Mouse (Mus musculus): ENCODE measurements at regions not wholly inside any gene's neighbourhood (a gene's known extent, or its start where the extent isn't known, plus 50 kb on each side); places are given as distances from the start of the nearest gene placed in this dataset.
"Not testable (repeated sequence)": the region's sequence is repeated elsewhere in the genome, so short reads cannot be mapped to it uniquely, and the experiment has no call there.

DNA sequence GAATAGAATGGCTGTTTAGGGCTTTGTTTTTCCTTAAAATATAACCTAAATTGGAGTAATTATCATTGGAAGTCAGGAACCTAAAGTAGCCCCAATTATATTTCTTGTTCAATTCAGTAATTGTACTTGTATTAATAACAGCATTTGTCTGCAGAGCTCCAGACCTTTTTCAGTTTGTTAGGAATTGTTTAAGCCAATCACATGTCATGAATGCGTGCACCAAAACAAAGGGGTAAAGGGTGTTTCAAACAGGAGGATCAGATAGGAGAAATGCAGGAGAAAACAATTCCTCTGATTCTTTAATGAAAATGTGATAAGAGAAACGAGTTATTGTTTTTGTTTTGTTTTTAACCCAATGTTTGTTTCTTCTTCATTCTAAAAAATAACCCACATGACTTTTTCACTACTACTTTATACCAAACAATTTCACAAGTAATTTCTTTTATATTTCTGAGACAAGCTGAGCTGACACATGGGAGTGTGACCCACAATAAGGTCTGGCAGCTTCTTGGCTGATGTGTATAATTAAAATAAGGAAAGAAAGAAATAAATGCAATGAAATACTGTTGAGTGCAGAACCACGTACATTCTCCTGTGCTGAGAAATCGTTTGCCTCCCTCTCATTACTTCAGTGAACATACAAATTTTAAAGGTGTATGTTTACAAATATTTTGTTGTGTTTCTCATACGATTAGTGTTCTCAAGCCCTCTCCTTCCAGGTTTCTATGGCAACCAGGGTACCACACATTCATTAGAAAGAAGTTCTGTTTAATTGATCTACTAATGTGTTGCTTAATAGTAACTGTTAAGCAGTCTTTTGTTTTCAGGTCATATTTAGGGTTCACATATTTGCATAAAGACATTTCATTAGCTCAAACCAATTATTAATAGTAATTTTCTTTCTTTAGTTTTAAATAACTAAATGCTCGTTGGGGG, 397.7 kb downstream of the Isl1 start:
- no peak for DNase-seq (ENCODE audit: low spot score in 2 of 2)
- intact Hi-C loops (cut with DNase I) = no loop called here

DNA sequence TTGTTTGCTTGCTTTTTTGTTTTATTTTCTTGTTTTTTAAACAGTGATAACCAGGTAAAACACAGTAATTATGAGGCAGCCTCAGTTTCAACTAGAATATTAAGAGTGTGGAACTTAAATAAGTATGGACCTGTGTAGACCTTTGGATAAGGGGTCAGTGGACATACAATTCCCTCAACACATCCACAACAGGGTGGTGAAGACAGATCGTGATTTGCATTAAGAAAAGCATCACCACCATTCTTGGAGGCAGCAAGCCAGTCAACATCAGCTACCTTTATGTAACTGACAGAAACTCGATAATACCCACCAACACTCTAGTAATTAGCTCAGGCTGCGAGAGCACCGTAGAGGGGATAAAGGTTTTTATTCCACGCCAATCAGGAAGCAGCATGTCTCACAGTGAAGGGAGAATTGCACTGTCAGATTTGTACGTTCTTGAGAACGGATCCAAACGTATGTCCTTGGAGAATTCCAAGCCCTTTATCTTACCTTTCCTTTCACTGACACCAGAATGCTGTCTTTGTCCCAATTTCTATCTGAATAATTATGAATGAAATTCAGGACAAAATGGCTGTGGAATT, 398.5 kb downstream of the Isl1 start:
- no peak for DNase-seq (ENCODE audit: low spot score in 2 of 2)
- intact Hi-C loops (cut with DNase I) = no loop called here

DNA sequence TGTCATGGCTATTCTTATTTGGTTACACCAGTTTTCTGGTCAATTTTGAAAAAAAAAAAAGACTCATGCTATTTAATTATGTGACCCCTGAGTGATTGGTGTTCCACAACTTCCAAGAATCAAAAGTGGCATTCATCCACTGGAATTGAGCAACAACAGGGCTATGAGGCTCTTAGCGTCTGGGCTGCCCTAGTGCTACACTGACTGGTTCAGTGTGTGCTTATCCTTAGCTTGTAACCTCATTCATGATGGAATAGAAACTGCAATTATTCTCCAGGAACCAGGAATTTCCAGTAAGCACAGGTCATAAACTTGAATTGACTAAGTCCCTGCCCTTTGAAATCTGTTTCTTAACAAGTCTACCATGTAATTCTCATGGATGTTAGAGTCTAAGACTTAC, 428.9 kb downstream of the Isl1 start:
- no peak for DNase-seq (ENCODE audit: low spot score in 2 of 2)
- intact Hi-C loops (cut with DNase I) = no loop called here

DNA sequence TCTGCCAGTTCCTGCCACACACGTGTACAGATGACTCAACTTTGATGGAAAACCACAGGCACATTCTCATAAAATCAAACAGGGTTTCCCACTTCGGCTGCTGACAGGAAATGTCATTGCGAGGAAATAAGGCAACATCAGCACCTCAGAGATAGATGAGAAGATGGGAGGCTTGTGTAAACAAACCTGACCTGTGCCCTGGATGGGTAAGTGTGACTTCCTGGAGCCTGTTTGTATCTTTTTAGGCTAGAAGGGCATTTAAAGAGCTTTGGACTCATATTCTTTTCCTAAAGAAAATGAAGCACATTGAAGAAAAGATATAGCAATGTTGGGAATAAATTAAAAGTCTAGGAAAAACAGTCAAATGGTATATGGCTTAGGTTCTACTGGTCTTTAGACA, 449.0 kb downstream of the Isl1 start:
- intact Hi-C loops (cut with DNase I) = no loop called here
- no peak for DNase-seq (ENCODE audit: low spot score in 2 of 2)

DNA sequence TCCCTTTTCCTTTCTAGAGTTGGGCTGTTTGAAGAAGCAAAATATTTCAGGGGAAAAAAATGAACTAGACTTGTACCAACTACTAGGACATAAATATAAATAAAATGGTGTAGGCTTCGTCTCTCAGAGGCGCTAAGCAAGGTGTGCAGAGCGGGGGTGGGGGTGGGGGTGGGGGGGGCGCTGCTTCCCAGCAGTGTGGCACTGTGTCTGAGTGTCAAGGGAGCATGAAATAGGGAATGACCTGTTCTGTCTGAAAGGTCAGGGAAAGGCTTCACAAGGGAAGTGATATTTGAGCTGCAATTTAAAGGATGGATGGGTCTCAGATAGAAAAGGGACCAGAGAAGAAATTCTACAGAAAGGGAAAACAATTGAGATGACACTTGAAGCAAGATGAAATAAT, 452.9 kb downstream of the Isl1 start:
- intact Hi-C loops (cut with DNase I) = no loop called here
- DNase-seq (ENCODE audit: low spot score in 2 of 2) = no peak

DNA sequence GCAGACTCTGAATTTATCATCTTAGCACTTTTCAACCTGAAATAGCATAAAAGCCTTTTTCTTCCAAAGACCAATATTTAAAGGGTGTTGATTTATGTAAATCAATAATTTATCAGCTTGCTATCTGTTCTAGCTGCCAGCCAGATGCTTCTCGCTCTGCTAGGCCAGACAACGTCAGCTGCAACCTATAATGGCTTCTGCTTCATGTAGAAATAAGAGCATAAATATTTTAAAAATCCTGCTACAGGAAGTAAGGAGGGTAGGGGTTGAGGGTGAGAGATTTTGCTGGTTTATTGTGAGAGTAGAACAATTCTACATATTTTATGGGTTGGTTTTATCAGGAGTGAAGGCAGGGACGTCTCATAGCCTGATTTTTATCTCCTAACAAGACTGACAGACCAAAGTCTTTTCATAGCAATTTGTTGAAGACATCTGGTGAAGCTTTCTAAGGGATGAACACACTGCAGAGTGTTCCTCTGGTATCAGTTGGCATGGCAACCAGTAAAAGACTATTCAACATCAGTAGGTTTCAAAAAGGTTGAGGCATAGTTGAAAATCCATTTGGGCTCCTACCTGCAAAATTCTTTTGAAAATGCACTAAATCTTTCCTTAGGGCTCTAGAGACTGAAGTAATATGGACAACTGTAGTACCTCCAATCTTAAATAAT, 456.7 kb downstream of the Isl1 start:
- DNase-seq (ENCODE audit: low spot score in 2 of 2) = peak; percentile 2 to 18
- intact Hi-C loops (cut with DNase I) = no loop called here

DNA sequence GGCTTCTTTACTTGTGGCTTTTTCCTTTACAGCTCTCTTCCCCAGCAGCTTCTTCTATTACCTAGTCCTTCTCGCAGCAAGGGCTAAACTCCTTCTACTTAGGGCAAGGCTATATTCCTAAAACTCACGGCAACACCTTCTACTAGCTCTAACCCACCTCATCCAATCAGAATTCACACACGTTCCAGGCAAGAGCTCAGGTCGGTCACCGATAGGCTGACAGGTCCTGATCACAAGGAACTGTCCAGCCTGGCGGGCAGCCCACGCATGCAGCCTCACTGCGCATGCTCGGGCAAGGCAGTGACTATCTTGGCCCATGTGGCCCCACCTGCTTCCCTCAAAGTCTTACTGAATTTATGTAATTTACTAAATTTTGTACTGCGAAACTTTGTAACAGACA, 466.4 kb downstream of the Isl1 start:
- DNase-seq (ENCODE audit: low spot score in 2 of 2) = no peak
- intact Hi-C loops (cut with DNase I) = no loop called here

DNA sequence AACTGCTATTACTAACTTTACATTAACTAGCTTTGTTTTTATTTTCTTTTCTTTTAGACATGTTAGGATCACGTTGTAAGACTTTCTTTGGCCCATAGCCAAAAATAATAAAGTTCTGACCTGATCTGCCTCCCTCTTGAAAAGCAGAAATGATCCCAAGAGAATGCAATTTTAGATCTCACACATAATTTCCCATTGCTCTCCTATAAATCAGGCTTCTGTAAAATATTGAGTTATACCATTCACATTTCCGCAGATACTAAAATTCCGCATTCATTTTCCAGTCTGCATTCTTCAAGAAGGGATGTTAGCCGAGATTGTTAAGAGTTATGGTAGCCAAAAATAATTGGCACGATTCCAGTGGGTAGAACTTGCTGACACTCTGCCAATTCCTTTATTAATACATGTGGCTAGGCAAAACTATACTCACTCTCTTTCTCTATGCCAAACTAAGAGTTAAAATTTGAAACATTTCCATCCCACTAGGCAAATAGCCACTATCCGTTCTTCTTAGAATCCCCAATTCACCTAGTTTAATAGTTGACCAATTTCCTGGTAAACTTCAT, 473.2 kb downstream of the Isl1 start:
- intact Hi-C loops (cut with DNase I) = no loop called here

DNA sequence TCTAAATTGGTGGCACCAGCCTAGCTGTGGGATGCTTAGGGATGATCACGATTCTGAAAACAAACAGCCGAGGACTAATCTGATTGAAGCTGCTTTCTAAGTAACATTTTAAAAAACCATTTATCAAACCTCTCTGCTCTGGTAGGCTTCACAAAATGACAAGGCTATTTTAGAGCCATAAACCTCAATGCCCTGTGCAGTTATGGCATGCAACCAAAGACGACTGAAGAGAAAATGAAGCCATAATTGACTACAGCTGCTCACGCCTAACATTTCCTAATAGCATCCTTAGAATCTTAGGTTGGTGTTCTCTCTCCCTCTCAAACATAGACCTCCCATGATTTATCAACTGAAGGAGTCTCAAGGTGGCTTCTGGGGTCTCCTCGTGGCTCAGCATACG, 484.3 kb downstream of the Isl1 start:
- intact Hi-C loops (cut with DNase I) = no loop called here

More for the DNA sequence above, 473.2 kb downstream of the Isl1 start:
- DNase-seq (ENCODE audit: low spot score in 2 of 2) = no peak

DNA sequence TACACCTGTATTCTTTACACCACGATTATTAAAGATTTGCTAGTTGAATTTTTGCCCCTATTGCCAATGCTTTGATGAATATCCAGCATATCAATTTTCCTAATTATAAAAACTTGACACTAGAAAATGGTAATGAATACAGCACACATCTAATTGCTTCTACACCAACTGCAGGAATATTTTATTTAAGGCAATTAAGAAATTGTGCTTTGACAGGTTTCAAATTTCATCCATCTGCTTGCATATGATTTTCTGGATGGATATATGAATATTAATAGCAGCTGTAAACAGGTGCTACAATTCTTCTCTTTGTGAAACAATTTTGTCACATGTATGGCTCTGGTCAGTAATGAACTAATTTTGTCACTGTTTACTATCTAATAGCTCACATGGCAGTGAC, 487.0 kb downstream of the Isl1 start:
- intact Hi-C loops (cut with DNase I) = no loop called here
- no peak for DNase-seq (ENCODE audit: low spot score in 2 of 2)

More for the DNA sequence above, 484.3 kb downstream of the Isl1 start:
- no peak for DNase-seq (ENCODE audit: low spot score in 2 of 2)

DNA sequence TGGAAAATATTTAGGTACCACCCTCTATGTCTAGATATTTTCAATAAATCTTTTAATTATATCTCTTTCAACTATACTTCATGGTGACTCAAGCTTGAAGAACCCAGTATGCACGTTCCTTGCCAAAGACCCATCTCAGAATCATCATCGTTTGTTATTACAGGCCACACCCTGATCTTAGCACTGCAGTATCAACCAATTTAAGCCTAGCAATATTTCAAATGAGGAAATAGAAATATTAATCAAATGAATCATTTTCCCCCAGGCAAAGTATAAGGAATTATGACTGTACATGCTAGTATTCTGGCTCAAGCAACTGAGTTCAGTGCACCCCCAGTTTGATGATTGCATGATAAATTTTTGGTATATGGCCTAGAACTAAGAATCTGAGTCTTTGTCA, 495.3 kb downstream of the Isl1 start:
- intact Hi-C loops (cut with DNase I) = no loop called here
- DNase-seq (ENCODE audit: low spot score in 2 of 2) = no peak

DNA sequence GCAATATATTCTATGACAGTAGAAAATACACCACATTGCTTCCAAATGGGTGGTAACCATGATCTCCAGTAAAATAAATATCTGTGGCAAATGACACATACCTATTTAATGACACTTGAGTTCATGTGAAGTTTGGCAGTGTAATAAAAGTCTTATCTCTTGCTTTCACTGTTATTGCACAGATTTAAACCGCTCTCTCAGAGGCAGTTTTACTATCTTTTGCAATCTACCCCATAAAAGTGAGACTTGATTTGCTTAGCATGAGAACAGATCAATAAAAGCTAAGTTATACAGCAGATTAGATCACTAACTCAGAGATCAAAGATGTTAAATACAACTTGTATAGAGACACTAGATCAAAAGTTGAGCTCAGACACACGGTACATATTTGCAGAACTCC, 510.2 kb downstream of the Isl1 start:
- intact Hi-C loops (cut with DNase I) = no loop called here
- no peak for DNase-seq (ENCODE audit: low spot score in 2 of 2)

DNA sequence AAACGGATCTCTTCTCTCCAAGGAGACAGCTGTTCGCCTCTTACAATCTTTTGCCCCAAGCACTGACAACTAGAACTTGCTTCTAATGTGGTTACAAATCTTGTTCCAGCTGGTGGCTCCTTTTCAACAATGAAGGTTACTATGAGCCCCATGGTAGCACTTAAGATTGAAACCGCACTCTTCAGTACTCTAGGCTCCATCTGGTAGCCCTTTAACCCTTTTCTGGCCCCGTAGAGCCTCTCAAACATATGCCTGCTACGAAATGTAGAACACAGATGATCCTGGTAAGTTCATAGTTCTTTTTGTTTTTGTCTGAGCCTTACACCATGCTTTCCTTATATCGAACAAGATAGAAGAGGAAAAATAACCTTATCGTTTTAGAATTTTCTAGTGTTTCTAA, 558.2 kb downstream of the Isl1 start:
- intact Hi-C loops (cut with DNase I) = no loop called here
- DNase-seq (ENCODE audit: low spot score in 2 of 2) = no peak

DNA sequence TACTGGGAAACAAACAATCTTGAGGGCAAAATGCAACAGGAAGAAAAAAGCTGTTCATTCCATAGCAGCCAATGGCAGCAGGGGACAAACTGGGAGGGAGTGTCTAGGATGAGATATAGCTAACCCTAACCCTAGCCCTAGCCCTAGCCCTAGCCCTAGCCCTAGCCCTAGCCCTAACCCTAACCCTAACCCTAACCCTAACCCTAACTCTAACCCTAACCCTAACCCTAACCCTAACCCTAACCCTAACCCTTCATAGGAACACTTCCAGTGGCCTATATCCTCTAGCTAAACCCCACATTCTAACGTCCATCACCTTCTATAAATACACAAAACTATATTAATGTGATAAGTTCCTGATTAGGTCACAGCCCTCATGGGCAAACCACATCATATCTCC, 567.4 kb downstream of the Isl1 start:
- not testable (repeated sequence) for DNase-seq (ENCODE audit: low spot score in 2 of 2)

DNA sequence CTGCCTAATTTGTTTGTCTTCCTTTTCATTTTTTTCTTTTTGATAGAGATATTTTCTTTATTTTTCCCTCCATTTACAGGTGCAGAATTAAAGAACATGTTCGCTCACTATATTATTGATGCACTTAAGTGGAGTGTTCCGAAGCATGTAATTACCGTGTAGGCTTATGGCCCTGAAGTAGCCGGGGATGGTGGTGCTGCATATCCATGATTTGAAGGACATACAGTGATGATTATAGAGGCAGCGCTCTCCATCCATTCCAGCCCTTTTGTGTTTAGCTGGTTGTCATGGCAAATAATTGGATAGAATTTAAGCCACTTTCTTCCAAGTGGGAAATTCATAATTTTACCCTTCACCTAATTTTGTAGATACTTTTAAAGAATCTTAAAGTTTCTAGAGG, 581.5 kb downstream of the Isl1 start:
- intact Hi-C loops (cut with DNase I) = no loop called here
- DNase-seq (ENCODE audit: low spot score in 2 of 2) = no peak

More for the DNA sequence above, 567.4 kb downstream of the Isl1 start:
- intact Hi-C loops (cut with DNase I) = not testable (repeated sequence)

DNA sequence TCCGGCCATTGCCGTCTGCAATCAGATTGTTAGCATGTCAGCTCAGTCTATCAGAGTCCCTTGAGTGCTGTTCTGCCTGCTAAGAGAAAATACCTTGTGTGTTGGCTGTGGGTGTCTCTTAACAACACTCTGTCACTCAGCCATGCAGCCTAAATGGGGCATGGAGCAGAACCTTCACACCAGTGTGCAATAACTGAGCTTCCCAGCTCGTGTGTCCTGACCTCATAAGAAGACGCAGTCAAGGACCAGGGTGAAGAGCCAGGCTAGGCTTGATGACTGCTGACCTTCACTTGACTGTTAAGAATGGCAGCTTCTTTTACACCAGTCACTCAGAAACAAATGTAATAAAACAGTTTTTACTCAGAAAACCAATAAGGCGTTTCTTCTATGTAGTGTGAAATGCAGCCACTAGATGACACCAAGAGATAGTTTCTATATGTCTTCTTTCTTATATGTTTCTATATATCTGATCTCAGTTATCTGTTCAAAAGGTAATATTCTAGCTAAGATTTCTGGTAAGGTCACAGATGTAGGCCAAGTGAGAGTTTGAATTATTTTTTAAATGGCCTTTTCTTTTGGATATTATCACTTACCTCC, 584.0 kb downstream of the Isl1 start:
- DNase-seq (ENCODE audit: low spot score in 2 of 2) = peak in 1 of 2 experiments; percentile 4
- intact Hi-C loops (cut with DNase I) = loop anchor here (2.0 kb wide), 1 partner anchor 987 kb away; no protein-coding TSS in a partner anchor

DNA sequence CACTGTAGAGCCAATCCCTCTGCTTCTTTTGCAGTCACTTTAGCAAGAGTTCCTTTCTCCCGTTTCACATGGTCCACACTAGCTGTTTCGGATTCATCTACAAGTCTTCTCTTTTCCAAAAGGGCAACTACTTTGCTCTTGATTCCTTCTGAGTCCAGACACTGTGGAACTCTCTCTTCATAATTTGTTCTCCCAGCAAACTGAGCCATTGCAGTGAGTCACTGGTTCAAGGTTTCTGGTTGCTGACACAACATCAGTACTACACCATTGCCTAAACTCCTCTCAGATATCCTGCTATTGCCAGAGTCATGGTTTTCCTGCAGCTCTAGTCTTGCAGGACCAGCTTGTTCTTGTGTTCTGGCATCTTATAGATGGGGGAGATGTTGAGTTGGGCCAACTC, 590.2 kb downstream of the Isl1 start:
- DNase-seq (ENCODE audit: low spot score in 2 of 2) = no peak
- intact Hi-C loops (cut with DNase I) = no loop called here

DNA sequence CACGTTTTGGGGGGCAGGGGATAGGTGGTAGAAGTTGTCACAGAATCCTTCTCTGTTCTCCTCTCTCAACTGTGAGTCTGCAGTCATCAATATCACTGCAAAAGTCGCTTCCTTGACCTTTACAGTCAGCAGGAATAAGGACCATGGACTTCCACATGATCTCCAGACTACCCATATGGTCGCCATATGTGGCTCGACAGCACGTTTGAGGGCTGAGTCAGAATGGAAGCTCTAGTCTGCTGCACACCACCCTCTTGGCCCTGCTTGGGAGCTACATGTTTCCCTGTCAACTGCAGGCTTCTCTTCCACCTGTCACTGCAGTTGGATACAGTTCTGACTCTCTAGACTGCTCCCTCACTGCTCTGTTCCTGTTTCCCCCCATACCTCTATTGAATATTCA, 590.6 kb downstream of the Isl1 start:
- no peak for DNase-seq (ENCODE audit: low spot score in 2 of 2)
- intact Hi-C loops (cut with DNase I) = no loop called here

DNA sequence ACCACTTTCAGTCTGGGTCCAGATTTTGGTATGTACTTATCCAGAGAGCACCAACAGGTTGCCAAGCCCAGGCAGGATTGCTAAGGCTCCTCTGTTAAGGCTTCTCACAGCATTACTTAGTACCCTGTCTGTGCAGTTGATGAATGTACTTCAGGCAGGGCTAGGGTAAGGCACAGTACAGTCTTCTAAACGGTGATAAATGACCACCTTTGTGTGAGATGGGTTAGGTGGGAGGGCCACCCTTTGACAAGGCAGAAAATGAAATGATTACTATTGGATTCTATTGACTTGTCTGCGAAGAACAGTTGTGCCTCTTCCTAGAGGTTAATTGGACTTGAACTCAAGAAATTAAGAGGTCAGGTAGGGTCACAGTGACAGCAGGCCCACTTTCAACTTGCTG, 594.4 kb upstream of the Itga1 start:
- intact Hi-C loops (cut with DNase I) = no loop called here
- DNase-seq (ENCODE audit: low spot score in 2 of 2) = no peak

DNA sequence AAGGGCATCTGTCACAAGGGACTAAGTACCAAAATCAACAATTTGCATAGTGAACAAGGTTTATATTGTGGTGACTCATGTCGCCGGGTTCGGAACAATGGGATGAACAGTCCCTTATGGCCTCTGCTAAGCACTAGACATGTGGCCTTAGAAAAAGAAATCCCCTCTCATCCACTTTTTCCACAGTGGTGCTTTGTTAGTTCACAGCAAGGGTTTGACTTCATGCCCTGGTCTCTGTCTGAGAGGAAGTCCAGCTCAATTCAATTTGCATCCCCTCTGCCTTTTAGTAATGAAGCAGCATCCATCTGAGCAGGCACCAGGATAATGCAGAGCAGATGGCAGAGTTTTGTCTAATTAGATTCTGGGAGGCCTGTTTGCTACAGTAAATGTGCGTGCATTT, 585.7 kb upstream of the Itga1 start:
- intact Hi-C loops (cut with DNase I) = no loop called here
- DNase-seq (ENCODE audit: low spot score in 2 of 2) = peak in 1 of 2 experiments; percentile 3
